Mouse (Mus musculus) gastrocnemius, postnatal 36 days (tissue): ENCODE data around the gene Naglu. TPM values are rescaled to one million over a fixed set of nuclear protein-coding genes. Genes with fewer than 3 reads are reported as not detected.

Source experiments
- DNase-seq, 2 experiments: peaks; one replicate each; pipeline ENCODE4 v3.0.0; 2022
- intact Hi-C: fragments of 180-260 bp; cut with DNase I; formaldehyde crosslinking; loops from one replicate; pipeline ENCODE4 v1.15.1; 2025
- long read RNA-seq, 2 experiments: library from polyadenylated mRNA; stranded (forward); transcript quantifications; one replicate each; pipeline ENCODE4 v2.0.0; 2021
- total RNA-seq, 2 experiments: library from RNA; stranded (reverse); gene quantifications; 2 replicates each; pipeline ENCODE4 v1.2.3; 2021

Naglu gene
- total RNA-seq: 1 to 10 TPM; 3.2 to 3.5 TPM
- long read RNA-seq, experiment 1, partial matches to known transcripts: 1 of 4 reads
- long read RNA-seq, experiment 1, other reads (novel, unspliced or antisense): 0 of 4 reads
- long read RNA-seq, experiment 2, partial matches to known transcripts: 0 of 4 reads
- long read RNA-seq, experiment 2, other reads (novel, unspliced or antisense): 1 of 4 reads

DNA sequence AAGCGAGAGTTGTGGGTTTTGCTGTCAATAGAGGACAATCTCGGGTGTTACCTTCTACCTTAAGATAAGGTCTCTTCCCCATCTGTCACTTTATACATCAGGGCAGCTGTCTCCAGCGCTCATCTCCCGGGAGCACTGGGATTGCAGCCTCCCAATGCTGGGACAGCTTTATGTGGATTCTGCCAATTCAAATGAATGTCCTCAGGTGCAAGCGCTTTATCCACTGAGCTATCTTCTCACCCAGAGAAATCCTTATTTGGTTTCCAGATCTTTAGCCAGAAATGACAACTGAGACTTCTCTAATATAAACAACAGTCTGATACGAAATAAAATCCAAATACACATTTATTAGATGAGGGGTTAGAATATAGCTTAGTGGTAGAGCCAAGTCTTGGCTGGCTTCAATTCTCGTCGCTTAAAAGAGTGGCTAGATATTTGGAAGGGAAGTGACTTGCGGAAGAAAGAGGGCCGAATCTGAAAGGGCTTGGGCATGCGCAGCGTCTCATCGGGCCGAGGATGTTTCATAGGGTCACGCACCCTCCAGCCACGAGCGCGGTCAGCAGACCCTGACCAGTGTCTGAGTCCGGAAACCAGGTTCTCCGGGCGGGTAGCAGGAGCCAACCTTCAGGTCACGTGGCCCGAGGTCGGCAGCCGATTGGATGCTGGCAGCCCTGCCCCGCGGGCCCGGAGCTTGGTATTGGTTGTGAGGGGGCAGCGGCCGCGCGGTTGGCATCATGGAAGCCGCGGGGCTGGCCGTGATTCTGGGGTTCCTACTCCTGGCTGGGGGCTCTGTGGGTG, at the start of gene Naglu:
Gene Naglu (plus strand): TSS at position 622 of the 798 bp plus-strand sequence.
- intact Hi-C loops: loop anchor here (10.0 kb wide), 1 partner anchor 325 kb away; no protein-coding TSS in a partner anchor
- peak; percentile 92 to 96 for DNase-seq

DNA sequence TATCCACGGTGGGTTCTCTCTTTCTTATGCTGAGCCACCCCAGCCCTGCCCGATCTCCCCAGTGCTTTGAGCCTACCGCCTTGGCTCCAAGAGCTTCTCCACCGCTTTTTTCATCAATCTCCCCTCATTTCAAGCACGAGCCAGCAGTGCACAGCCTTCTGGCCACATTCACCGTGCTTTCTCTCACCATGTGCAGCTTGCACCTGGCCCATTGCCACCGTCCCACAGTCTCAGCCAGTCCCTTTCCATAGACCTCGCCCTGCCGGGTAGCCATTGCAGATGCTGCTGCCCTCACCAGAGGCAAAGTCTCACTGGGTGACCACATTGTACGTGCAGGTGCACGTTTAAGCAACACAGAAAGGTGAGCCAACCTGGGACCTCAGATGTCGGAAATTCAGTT, 46.4 kb upstream of the Naglu start:
- no peak for DNase-seq
- intact Hi-C loops: no loop called here

DNA sequence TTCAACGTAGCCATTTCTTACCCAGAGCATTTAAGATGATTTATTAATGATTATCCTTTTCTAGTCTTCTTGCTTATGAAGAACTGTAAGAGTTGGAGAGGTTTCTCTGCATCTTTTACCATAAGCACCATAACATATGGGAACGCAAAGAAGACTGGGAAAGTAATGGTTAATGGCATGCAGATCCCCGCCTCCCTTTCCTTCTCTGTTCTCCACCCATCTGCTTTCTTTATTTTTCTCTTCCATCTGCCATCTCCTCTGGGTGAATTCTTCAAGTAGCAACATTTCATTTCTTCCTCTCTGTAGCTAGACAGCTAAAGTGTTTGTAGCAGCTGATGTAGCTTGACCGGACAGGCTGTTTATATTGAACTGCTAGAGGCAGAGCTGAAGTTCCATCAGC, 45.8 kb upstream of the Naglu start:
- no peak for DNase-seq
- intact Hi-C loops: no loop called here

DNA sequence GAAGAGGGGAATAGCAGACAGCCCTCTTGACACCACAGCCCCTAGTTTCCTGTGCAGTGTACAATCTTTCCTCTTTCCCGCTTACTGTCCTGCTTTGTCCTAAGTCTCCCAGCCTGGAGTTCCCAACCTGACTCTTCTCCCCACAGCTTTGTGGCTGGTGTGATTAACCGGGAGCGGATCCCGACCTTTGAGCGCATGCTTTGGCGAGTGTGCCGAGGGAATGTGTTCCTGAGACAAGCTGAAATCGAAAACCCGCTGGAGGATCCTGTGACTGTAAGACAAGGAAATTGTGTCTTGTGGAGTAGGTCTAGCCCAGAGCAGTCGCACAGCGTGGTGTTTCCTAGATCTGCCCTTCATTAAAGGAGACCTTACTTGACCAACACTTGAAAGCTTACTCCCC, 42.7 kb upstream of the Naglu start:
- intact Hi-C loops: no loop called here

DNA sequence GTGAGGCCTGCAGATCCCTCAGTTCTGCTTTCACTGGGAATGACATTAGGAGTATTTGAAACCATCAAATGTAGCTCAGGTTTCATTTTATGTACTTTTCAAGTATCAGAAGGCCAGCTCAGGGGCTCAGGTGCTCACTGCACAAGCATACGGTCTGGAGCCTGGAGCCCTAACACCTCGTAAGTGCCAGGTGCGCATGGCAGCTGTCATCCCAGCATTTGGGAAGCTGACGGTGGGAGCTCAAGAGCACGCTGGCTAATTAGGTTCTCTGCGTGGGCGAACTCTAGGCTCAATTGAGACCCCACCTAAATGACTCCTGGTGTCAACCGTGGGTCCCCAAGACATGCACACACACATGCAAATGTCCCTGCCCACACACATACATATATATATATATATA, 40.5 kb upstream of the Naglu start:
- intact Hi-C loops: no loop called here
- no peak for DNase-seq

More for the DNA sequence above, 42.7 kb upstream of the Naglu start:
- DNase-seq: no peak

DNA sequence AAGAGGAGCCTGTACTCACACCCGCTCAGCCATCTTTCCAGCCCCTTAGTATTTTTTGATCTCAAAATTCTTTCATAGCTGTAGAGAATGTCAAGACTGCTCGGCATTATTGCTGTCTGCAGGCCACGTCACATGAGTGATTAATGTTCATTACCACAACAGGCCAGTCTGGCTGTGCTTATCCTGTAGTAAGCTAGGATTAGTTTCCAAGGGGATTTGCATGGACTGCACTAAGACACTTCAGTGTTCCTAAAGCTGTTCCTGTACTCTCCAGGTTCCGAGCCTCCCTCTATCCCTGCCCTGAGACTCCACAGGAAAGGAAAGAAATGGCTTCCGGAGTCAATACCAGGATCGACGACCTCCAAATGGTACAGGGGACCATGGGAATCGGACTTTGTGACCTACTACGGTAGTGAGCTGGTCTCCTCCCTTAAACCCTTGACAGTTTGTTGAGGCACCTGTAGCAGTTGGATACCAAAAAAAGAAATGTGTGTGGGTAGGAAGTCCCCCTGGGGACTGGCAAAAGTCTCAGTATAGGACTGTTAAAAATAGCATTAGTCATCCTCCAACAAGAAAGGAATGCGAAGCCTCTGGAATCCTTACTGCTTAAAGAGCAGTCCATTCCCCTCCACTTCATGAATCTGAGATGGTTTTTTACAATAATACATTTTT, 39.5 kb upstream of the Naglu start:
- intact Hi-C loops: no loop called here
- no peak for DNase-seq

DNA sequence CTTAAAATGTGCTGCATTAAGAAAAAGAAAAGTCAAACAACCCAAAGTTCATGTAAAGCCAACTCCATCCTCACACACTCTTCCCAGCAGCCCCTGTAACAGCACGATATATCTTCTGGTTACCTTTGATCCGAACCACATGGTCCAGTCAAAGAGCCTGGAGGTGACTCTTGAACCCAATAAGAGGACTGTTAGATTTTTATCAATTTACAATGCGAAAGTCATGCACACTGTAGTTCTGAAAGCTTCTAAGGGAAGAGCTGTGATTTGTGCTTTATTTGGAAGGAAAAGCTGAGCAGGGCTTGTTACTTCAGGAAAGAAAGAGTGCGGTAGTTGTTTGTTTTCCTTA, 39.0 kb upstream of the Naglu start:
- DNase-seq: no peak
- intact Hi-C loops: no loop called here

DNA sequence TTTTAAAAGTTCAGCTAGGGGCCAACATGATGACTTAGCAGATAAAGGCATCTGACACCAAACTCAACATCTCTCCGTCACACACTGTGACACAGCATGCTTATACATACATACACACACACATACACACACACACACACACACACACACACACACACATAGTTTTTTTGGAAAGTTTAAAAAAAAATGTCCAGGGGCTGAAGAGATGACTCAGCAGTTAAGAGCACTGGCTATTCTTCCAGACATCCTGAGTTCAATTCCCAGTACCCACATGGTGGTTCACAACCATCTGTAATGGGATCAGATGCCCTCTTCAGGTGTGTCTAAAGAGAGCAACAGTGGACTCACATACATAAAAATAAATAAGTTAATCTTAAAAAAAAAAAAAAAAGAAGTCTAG, 38.3 kb upstream of the Naglu start:
- DNase-seq: no peak
- intact Hi-C loops: no loop called here

DNA sequence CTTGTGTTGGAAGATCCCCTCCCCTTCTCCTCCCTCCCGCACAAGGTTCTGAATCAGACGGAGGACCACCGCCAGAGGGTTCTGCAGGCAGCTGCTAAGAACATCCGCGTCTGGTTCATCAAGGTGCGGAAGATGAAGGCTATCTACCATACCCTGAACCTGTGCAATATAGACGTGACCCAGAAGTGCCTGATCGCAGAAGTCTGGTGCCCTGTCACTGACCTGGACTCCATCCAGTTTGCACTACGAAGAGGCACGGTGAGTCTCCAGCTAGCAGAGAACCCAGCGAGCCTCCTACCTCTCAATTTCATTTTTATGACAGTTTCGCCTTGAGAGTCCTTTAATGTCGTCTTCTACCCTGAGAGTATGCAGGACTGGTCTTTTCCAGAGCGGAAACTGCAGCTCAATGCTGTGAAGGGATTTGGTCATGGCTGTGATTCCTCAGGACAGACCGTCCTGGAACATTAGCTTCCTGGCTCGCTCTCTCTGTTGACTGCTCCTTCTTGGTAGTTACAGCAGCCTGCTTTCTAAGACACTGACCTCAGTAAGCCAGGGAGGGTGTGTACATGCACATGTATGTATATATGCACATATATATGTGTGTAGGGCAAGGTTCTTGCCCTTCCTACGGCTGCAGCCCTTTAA, 35.8 kb upstream of the Naglu start:
- intact Hi-C loops: no loop called here

DNA sequence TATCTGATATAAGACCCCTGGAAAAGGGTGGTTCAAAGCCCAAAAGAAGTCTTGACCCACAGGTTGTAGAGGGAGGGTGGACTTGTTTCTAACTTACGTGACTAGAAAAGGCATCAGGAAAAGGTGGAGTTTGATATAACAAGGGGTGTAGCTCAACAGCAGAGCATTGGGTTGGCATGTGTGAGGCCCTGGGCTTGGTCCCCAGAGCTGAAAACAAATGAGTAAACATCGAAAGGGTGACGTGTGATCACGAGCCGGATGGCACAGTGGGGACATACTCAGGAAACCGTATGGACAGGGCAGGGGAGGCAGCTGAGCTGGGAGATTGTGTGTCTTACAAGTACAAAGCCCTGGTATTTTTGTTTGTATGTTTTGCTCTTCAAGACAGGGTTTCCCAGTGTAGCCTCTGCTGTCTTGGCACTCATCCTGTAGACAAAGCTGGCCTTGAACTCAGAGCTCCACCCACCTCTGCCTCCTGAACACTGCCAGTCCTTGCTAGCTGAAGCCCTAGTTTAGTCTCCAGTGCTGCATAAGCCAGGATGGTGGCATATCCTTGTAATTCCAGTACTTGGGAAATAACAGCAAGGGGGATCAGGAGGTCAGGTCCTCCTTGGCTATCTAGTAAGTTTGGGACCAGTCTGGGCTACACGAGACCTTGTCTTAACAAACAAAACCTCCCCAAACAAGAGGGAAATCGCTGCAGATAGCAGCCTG, 35.0 kb upstream of the Naglu start:
- no peak for DNase-seq
- intact Hi-C loops: no loop called here

More for the DNA sequence above, 35.8 kb upstream of the Naglu start:
- no peak for DNase-seq

DNA sequence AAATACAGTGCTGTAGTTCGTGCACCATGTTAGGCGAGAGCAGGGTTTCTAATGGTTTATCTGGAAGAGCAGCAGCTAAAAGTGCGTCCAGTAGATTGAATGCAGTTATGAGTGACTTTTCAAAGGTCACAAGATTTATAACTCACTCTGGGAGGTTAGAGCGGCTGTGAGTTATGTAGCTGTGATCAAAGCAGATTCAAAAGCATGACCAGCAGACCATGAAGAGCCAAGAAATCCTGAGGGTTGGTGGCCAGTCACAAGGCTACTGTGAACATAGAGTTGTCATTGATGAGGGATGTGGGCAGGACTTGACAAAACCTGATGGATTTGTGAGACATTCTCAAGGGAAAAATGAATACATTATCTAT, 34.5 kb upstream of the Naglu start:
- no peak for DNase-seq
- intact Hi-C loops: no loop called here

DNA sequence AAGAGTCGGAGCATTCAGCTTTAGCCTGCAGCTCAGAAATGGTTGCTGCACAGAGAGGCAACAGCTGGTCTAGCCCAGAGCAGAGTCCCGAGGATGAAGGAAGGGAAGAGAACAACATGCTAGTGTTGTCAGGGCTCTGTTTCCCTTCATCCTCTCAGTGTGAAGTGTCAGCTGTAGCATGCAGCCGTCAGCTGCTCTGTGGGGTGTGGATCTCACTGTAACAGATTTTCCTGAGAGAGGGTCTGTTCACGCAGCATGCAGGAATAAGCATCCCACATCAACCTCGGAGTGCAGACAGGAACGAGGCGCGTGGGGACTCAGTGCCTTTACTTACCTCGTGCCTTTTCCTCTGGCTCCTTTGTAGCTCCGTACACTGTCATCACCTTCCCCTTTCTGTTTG, 32.0 kb upstream of the Naglu start:
- intact Hi-C loops: no loop called here
- no peak for DNase-seq

DNA sequence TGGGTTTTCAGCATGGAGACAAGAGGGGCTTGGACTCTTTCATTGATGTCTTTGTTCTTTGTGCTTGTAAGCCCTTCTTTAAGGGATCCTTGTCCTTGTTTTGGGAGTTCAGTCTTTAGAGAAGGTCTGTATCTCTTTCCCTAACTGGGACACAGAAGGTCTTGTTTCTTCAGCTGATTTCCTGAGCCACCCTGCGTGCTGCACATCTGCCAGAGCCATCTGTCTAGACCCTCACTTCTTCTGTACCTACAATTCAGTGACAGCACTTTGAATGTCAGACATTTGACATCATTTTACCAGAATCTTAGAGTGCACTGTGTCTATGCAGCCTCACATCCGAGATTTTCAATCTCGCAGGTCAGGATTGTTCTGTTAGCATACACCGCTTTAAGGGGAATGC, 24.0 kb upstream of the Naglu start:
- no peak for DNase-seq
- intact Hi-C loops: no loop called here

DNA sequence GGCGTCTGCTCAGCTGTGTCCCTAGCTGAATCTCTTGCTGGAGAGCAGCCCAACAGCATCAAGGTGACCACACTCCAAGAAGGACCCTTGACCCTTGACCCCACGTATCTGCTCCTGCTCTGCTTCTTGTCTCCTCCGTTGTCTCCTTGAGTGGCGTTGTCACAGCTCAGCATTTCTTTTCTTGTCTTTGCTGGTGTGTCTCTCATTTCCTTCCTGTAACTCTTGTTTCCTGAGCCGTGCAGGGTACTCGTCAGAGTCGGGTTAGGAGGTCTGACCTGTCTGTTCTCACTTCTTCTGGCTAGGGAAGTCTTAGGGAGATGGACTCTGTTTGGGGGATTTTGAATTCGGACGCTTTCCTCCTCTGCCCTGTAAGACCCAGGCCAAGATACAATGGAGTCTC, 23.4 kb upstream of the Naglu start:
- intact Hi-C loops: no loop called here

DNA sequence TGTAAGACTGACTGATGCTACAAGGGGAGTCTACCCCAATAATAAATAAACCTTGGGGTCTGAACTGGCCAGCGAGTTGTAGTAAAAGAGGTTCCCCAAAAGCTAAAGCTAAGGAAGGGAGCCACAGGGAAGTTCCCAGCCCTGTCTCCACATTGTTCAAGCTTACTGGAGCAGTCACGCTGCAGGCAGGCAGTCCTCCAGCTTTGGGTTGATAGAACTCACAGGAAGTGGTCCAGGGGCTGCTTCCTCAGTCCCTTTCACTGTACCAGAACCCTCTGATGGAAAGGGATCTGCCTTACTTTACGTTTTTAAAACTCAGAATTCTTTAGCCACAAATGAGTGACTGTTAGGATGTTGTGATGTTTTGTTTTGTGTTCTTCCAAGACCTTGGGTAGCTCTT, 22.3 kb upstream of the Naglu start:
- intact Hi-C loops: no loop called here
- no peak for DNase-seq

More for the DNA sequence above, 23.4 kb upstream of the Naglu start:
- no peak for DNase-seq

DNA sequence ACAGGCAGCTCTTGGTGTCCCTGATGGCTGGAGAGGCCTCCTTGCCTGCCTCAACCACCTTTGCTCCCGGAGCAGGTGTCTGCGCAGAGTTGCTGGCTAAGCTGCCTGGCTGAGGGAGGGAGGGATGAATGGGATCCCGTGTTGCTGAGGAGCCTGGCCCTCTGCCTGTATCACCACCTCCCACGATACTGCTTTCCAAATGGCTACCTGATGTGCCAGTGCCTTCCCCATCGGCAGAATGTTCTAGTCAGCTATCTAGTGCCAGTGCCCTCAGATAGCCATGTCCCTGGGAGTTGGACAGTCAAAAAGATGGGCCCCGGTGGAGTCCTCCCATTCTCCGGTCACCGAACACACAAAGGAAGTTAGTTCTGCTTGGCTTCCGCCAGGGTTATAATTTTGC, 19.5 kb upstream of the Naglu start:
- intact Hi-C loops: loop anchor here (5.0 kb wide), 1 partner anchor 33 kb away; no protein-coding TSS in a partner anchor
- no peak for DNase-seq

DNA sequence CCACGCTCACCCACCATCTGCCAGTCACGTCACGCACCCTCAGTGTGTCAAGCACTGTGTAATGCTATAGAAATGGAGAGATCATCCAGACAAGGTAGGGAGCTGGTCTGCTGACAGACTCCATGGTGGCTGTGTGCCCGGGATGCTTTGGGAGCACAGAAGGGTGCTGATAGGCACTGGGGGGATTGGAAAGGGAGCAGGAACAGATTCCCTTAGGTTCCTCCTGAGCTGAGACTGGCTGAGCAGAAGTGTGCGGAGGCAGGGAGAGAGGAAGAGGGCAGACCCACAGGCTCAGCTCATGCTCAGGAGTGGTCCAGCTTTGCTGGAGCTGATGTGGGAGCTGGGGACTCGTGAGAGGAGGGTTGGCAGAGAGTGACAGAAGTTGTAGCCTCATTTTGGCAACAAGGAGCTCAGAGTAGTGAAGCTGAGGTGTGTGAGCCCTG, 18.7 kb upstream of the Naglu start:
- DNase-seq: no peak
- intact Hi-C loops: loop anchor here (5.0 kb wide), 1 partner anchor 34 kb away; no protein-coding TSS in a partner anchor

DNA sequence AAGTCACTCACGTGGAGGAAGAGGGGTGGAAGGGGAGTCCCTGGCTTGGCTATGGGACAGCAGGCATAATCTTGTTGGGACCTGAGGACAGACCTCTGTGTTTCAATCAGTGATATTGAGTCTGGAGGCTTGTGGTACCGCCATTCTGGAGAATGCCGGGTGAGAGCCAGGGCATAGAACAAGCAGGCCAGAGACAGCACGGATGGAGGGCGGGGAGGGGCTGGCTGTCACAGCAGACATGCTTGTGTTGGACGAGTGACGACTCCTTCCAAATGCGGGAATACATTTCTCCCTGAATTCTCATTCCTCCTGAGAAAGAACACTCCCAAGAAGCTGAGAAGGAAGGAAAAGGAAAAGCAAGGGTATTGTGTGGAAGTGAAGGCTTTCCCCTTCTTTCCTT, 18.2 kb upstream of the Naglu start:
- intact Hi-C loops: loop anchor here (5.0 kb wide), 1 partner anchor 34 kb away; no protein-coding TSS in a partner anchor
- no peak for DNase-seq

DNA sequence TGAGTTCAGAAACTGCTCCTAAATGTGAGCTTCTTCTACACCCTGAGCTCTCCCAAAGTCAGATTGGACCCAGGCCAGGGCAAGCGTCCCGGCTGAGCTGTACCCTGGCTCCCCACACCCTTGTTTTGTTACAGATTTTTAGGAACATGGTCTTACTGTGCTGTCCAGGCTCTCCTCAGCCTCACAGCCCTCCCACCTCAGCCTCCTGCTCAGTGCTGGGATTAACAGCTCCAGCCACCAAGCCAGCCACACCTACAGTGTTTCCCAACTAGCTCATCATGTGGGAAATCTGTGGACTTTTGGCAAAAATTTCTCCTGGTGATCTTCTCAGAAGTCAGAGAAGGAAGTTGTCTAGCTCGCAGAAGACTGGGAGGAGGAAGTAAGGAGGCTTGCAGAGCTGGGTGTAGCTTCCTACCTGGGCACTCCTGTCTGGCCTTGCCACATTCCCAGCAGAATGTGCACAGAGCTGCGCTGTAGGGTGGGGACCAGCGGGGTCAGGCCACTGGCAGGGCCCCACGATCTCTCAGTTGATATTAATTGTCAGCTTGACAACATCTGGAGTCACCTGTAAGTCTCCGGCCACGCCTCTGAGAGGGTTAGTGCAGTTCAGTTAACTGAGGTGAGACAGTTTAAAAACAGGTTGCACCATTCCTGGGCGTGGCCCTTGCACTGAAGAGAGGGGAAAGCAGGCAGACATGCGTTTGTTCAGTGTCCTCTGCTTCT, 16.9 kb upstream of the Naglu start:
- intact Hi-C loops: loop anchor here (5.0 kb wide), 1 partner anchor 36 kb away; no protein-coding TSS in a partner anchor
- DNase-seq: peak; percentile 78 to 85

DNA sequence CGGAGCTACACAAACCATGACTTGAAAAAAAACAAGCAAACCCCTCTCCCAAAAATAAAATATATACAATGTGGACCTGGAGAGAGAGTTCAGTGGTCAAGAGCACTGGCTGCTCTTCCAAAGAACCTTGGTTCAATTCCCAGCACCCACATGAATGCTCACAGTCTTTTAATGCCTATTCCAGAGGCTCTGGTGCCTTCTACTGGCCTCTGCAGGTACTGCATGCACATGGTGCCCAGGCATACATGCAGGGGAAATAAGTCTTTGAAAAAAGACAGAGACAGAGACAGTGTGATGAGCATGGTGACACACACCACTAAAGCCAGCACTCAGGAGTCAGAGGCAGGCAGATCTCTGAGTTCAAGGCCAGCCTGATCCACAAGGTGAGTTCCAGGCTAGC, 15.8 kb upstream of the Naglu start:
- DNase-seq: no peak
- intact Hi-C loops: loop anchor here (5.0 kb wide), 1 partner anchor 37 kb away; no protein-coding TSS in a partner anchor
